Mouse (Mus musculus): ENCODE results near the gene Cfd.

GRCm38 (mm10) chr10:79865189-79865601 is 25.5 kb upstream of the Cfd start:
- TF ChIP-seq CTCF (IDR thresholded peaks at IDR 0.05; ENCODE audit: low read depth) (no peak), EP300 (IDR thresholded peaks at IDR 0.05; ENCODE audit: low read depth) (no peak)
